Mouse (Mus musculus) adrenal gland, postnatal 4 days (tissue): ENCODE data around the gene Atp9a. TPM values are rescaled to one million over a fixed set of nuclear protein-coding genes. Genes with fewer than 3 reads are reported as not detected.
A peak's percentile ranks its signal among the peaks of the same experiment; 100 is the strongest.

ENCODE experiments used
- DNase-seq, 2 experiments: peaks; one replicate each; pipeline ENCODE4 v3.0.0; 2021 to 2022; ENCODE audit warnings: low spot score in 2 of 2, mixed read lengths in 2 of 2
- total RNA-seq, 2 experiments: library from RNA; stranded (reverse); gene quantifications; 2 replicates each; pipeline ENCODE4 v1.2.3; 2021

Gene Atp9a
- total RNA-seq, 2 experiments from 2014 or later, result 85.3 to 88.5 TPM

- no peak for DNase-seq
Measured at GRCm38 (mm10) chr2:168608125-168608564, 134.1 kb downstream of the Atp9a start.

- no peak for DNase-seq
Measured at GRCm38 (mm10) chr2:168604655-168605070, 137.5 kb downstream of the Atp9a start.

- no peak for DNase-seq
Measured at GRCm38 (mm10) chr2:168602387-168602741, 139.8 kb downstream of the Atp9a start.

GRCm38 (mm10) chr2:168601491-168602386, 140.5 kb downstream of the Atp9a start, which contains the start of gene Nfatc2:
TSS of gene Nfatc2 (minus strand) at chr2:168601657.
- peak in 1 of 2 experiments; percentile 43 for DNase-seq

GRCm38 (mm10) chr2:168600750-168601490, 141.3 kb downstream of the Atp9a start:
- no peak for DNase-seq

GRCm38 (mm10) chr2:168595693-168596092, 146.5 kb downstream of the Atp9a start:
- DNase-seq, result no peak

GRCm38 (mm10) chr2:168593676-168594075, 148.5 kb downstream of the Atp9a start:
- no peak for DNase-seq

- no peak for DNase-seq
Measured at GRCm38 (mm10) chr2:168593004-168593403, 149.2 kb downstream of the Atp9a start.

GRCm38 (mm10) chr2:168591076-168591475, 151.1 kb downstream of the Atp9a start:
- DNase-seq, result no peak

GRCm38 (mm10) chr2:168590556-168590955, 151.7 kb downstream of the Atp9a start:
- no peak for DNase-seq

GRCm38 (mm10) chr2:168590168-168590551, 152.0 kb downstream of the Atp9a start:
- no peak for DNase-seq

GRCm38 (mm10) chr2:168589368-168590167, 152.6 kb downstream of the Atp9a start:
- DNase-seq, result no peak

- DNase-seq, result no peak
Measured at GRCm38 (mm10) chr2:168588591-168589367, 153.4 kb downstream of the Atp9a start.

GRCm38 (mm10) chr2:168587159-168587558, 155.1 kb downstream of the Atp9a start:
- DNase-seq, result no peak

GRCm38 (mm10) chr2:168586512-168586911, 155.7 kb downstream of the Atp9a start:
- no peak for DNase-seq

GRCm38 (mm10) chr2:168584857-168585256, 157.4 kb downstream of the Atp9a start:
- no peak for DNase-seq
